Mouse (Mus musculus) kidney, embryonic 14.5 days (tissue): ENCODE data around the gene St3gal3. TPM values are rescaled to one million over a fixed set of nuclear protein-coding genes. Genes with fewer than 3 reads are reported as not detected.
A peak's percentile ranks its signal among the peaks of the same experiment; 100 is the strongest.

ENCODE experiments used
- ATAC-seq: fragments of 200-750 bp; cut with Nextera tagmentation; 2 replicates; pipeline ENCODE4 v1.8.0; 2017; ENCODE audit warnings: moderate number of reproducible peaks, mild to moderate bottlenecking, moderate TSS enrichment, moderate library complexity; ENCODE audit not compliant: low FRiP score, low TSS enrichment
- H3K27ac ChIP-seq: fragments of 300-500 bp; sonication (generic); 2 replicates; pipeline ENCODE4 v1.5.1; 2014; ENCODE audit warnings: low read depth, mild to moderate bottlenecking, low read length, moderate library complexity, mixed read lengths
- H3K27me3 ChIP-seq: fragments of 300-500 bp; sonication (generic); 2 replicates; pipeline ENCODE4 v1.6.1; 2014; ENCODE audit warnings: mild to moderate bottlenecking, low read length; ENCODE audit not compliant: control insufficient read depth, insufficient read depth
- H3K36me3 ChIP-seq: fragments of 300-500 bp; sonication (generic); 2 replicates; pipeline ENCODE4 v1.6.1; 2014; ENCODE audit warnings: low read length, mixed read lengths; ENCODE audit not compliant: control insufficient read depth, insufficient read depth
- H3K4me1 ChIP-seq: fragments of 300-500 bp; sonication (generic); 2 replicates; pipeline ENCODE4 v1.6.1; 2014; ENCODE audit warnings: low read length, mixed read lengths; ENCODE audit not compliant: control insufficient read depth, insufficient read depth
- H3K4me2 ChIP-seq: fragments of 300-500 bp; sonication (generic); replicated peaks from 2 replicates; pipeline ENCODE4 v1.6.1; 2014; ENCODE audit warnings: low read depth, mild to moderate bottlenecking, low read length
- H3K4me3 ChIP-seq: fragments of 300-500 bp; sonication (generic); 2 replicates; pipeline ENCODE4 v1.5.1; 2014; ENCODE audit warnings: mild to moderate bottlenecking, low read length
- H3K9ac ChIP-seq: fragments of 300-500 bp; sonication (generic); 2 replicates; pipeline ENCODE4 v1.6.1; 2014; ENCODE audit warnings: low read depth, mild to moderate bottlenecking, low read length, moderate library complexity
- H3K9me3 ChIP-seq: fragments of 300-500 bp; sonication (generic); 2 replicates; pipeline ENCODE4 v1.6.1; 2016; ENCODE audit warnings: low read length; ENCODE audit not compliant: control insufficient read depth
- WGBS: fragments of 180-500 bp; shearing (Covaris S2); extraction: QIAGEN DNeasy Blood & Tissue Kit; methylation state at CpG from one replicate; pipeline ENCODE4 v1.1.7; 2014; 5-methylcytosine and 5-hydroxymethylcytosine counted together
- polyA plus RNA-seq: library from polyadenylated mRNA; unstranded; fragments of >200 nt; fragmentation: Nextera tagmentation; extraction: Ambion mirVana; gene quantifications from 2 replicates; pipeline ENCODE4 v1.2.1, GENCODE M21; 2014

Gene St3gal3
- polyA plus RNA-seq, 1 experiment from 2014 or later: 6.8 TPM

DNA sequence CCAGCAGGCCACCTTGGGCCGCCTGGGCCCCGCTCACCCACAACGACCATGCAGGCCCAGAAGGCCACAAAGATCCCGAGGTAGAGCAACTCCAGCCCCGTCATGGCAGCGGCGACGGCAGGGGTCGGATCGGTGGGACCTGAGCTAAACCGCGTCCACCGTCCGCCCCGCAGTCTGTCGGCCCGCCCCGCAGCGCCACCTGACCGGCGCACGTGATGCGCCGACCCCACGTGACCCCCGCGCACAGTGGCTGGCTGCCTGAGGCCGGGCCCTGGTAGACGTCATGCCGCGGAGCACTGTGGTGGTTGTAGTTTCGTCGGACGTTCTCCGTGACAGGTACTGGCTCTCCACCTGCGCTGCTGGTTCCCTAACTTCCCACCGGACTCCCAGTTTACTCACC, 247.6 kb downstream of the St3gal3 start, which contains the start of gene Atp6v0b:
Atp6v0b (minus strand) TSS at position 201 of the 400 bp plus-strand sequence.
- H3K9me3 ChIP-seq: no peaks in the 10 kb centered on the region
- peak within 1 kb of the TSS; percentile 71 for H3K9ac ChIP-seq
- peak within 1 kb of the TSS; percentile 53 for H3K4me2 ChIP-seq
- H3K27me3 ChIP-seq: no peaks in the 10 kb centered on the region
- H3K4me3 ChIP-seq: peak within 1 kb of the TSS; percentile 77
- peaks cover 24% of the 10 kb centered on the region; the same call in 1 of the 2 replicates for H3K4me1 ChIP-seq
- no peak within 1 kb of the TSS; the same call in 1 of the 2 replicates for H3K27ac ChIP-seq
- peak; percentile 85 for ATAC-seq
- under 1% methylated on average over 37 of the region's 37 CpGs for WGBS
- peaks cover 25% of the 10 kb centered on the region for H3K36me3 ChIP-seq

DNA sequence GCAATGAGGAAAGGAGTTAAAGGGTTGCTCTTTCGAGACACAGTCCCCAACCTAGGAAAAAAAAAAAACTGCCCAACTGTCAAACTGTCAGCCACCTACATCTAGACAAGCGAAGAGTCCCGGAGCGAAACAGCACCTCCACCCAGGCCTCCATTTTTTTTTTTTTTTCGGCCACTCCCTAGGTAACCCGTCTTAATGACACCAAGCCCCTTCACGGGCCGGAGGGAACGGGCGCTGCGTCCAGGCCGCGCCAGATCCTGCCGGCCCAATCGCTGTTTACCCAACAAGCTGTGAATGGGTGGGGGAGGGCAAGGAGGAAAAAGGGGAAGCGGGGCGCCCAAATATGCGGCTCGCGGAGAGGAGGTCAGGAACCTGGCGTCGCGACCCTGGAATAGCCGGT, 248.1 kb downstream of the St3gal3 start:
- no peak overlapping the region; the same call in 1 of the 2 replicates for H3K27ac ChIP-seq
- H3K9ac ChIP-seq: peak overlapping the region; percentile 71
- WGBS: 3% methylated on average over 18 of the region's 24 CpGs
- peak overlapping the region; percentile 77 for H3K4me3 ChIP-seq
- no peaks in the 10 kb centered on the region for H3K9me3 ChIP-seq
- H3K4me1 ChIP-seq: peaks cover 26% of the 10 kb centered on the region; the same call in 1 of the 2 replicates
- ATAC-seq: no peak
- peak overlapping the region; percentile 53 for H3K4me2 ChIP-seq
- H3K36me3 ChIP-seq: peaks cover 25% of the 10 kb centered on the region
- no peaks in the 10 kb centered on the region for H3K27me3 ChIP-seq

DNA sequence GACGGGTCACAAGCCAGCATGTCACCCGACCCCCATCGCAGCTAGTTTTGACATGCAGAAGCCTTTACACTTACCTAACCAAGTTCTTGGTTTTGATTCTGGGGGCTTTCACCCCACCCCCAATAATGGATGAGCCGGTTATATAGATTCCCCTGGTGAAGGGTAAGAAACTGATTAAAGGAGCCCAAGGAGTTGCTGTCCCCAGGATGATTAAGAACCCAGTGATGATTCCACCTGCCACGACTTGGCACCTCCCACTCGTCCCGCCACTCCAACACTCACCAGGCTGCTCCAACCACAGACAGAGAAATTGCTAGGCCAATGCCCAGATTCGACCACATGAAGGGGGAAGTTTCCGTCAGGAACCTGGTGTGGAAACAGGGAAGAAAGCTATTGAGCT, 248.7 kb downstream of the St3gal3 start:
- Histone ChIP-seq H3K9me3 (no peaks in the 10 kb centered on the region), H3K36me3 (peaks cover 27% of the 10 kb centered on the region), H3K4me1 (peaks cover 23% of the 10 kb centered on the region; the same call in 1 of the 2 replicates), H3K4me2 (peak overlapping the region; percentile 53), H3K9ac (peak overlapping the region; percentile 71; the same call in 1 of the 2 replicates), H3K27ac (no peak overlapping the region), H3K4me3 (peak overlapping the region; percentile 77; the same call in 1 of the 2 replicates), H3K27me3 (no peaks in the 10 kb centered on the region)
- 78% methylated on average over 9 of the region's 9 CpGs for WGBS
- ATAC-seq: no peak

DNA sequence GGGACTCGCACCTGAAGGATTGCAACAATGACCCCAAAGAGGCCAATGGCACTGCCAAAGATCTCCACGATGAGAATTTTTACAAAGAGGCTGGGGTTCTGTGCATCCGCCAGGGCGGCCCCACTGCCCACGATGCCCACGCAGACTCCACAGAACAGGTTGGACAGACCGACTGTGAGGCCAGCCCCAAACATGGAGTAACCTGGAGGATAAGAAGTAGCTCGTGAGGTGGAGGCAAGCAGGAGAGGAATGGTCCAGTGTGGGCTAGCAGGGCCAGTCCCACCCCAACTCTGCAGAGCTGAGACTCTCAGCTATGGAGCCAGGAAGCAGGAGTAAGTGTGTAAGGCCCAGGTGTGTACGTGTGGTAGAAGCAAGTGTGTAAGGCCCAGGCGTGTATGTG, 249.6 kb downstream of the St3gal3 start:
- H3K27me3 ChIP-seq: no peaks in the 10 kb centered on the region
- H3K4me1 ChIP-seq: peaks cover 19% of the 10 kb centered on the region; the same call in 1 of the 2 replicates
- 91% methylated on average over 10 of the region's 10 CpGs for WGBS
- H3K27ac ChIP-seq: no peak overlapping the region
- peaks cover 35% of the 10 kb centered on the region for H3K36me3 ChIP-seq
- H3K9me3 ChIP-seq: no peaks in the 10 kb centered on the region
- H3K9ac ChIP-seq: no peak overlapping the region
- H3K4me3 ChIP-seq: no peak overlapping the region
- ATAC-seq: no peak
- H3K4me2 ChIP-seq: no peak overlapping the region

DNA sequence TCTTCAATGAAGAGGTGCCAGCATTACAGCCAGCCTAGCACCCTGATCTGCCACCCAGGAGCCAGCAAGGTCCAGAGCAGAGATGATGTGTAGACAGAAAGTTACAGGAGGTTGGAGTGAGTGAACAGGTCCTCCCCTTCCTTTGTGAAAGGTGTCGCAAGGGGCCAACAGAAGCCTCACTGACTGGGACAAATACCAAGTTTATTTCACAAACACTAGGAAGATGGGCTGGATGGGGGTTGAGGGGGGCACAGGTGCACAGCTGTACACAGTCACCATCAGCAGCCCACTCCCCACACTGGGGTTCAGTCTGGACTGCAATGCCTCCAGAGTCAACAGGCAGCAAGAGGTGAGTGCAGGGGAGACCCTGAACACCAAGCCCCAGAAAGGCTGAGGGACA, 250.6 kb downstream of the St3gal3 start:
- H3K9me3 ChIP-seq: no peaks in the 10 kb centered on the region
- peak overlapping the region; percentile 87 for H3K4me2 ChIP-seq
- H3K27ac ChIP-seq: no peak overlapping the region
- peaks cover 36% of the 10 kb centered on the region for H3K36me3 ChIP-seq
- H3K9ac ChIP-seq: no peak overlapping the region; the same call in 1 of the 2 replicates
- H3K27me3 ChIP-seq: no peaks in the 10 kb centered on the region
- 100% methylated on average over 1 of the region's 1 CpGs for WGBS
- H3K4me3 ChIP-seq: no peak overlapping the region
- ATAC-seq: no peak
- H3K4me1 ChIP-seq: peaks cover 19% of the 10 kb centered on the region; the same call in 1 of the 2 replicates

DNA sequence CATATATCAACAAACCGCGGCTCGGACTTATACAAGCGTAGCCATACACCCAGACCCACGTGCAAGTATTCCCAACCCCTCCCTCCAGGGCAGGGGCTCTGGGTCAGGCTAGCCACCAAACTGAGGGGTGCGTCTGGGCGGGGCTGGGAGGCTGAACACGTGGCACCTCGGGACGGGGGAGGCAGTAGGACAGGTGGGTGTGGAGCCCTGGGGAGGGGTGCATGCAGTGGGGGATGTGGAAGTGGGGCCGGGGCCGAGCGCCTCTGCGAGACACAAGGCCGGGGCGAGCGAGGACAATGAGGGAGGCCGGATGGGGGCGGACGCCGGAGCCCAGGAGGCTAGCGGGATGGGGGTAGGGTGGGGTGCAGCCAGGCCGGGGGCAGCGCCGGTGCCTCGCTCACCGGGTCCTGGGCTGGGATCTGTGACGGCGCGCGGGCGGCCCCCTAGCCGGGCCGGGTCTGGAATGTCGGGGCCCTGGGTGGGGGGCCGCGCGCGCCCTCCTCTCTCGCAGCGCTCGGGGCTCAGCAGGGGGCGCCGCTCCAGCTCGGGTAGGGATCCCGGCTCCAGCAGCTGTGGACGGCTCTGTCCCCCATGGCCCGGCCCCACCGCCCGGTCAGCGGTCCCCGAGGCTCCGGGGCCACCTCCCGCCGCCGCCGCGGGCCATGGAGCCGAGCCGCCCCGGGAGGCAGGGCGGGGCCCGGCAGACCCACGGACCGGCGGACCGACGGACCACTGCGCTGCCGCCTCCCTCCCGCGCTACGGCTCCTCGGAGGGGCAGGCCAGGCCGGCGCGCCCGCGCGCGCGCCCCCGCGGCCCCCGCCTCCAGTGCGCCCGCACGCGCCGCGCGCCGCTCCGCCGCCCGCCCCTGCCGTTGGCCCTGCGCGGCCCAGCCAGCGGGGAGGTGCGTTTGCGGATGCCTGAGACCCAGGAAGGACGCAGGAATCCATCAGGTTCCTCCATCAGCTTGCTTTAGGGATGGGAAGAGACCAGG, 251.7 kb downstream of the St3gal3 start, which contains the start of gene B4galt2:
B4galt2 (minus strand) TSS at position 787 of the 991 bp plus-strand sequence.
- peak within 1 kb of the TSS; percentile 89 for H3K9ac ChIP-seq
- H3K4me3 ChIP-seq: peak within 1 kb of the TSS; percentile 75
- peak within 1 kb of the TSS; percentile 87 for H3K4me2 ChIP-seq
- peaks cover 23% of the 10 kb centered on the region; the same call in 1 of the 2 replicates for H3K4me1 ChIP-seq
- WGBS: under 1% methylated on average over 97 of the region's 103 CpGs
- H3K27ac ChIP-seq: 0 out of 2 replicates have a peak within 1 kb of the TSS, but pooled peaks have one; percentile 30
- H3K27me3 ChIP-seq: no peaks in the 10 kb centered on the region
- ATAC-seq: peak; percentile 51
- H3K9me3 ChIP-seq: no peaks in the 10 kb centered on the region
- peaks cover 38% of the 10 kb centered on the region for H3K36me3 ChIP-seq

Other genes starting within 250 kb of the St3gal3 start
- gene Atp6v0b, start 247.6 kb downstream of the St3gal3 start, polyA plus RNA-seq: 182 and 213 TPM in 2 replicates
- gene Dph2, start 242.9 kb downstream of the St3gal3 start, polyA plus RNA-seq: 19.1 and 22.0 TPM in 2 replicates
- 29.0 and 40.1 TPM in 2 replicates for gene Ipo13, start 219.9 kb downstream of the St3gal3 start, polyA plus RNA-seq
- gene Artn, start 205.2 kb downstream of the St3gal3 start, polyA plus RNA-seq: 2.7 and 3.0 TPM in 2 replicates
- 35.2 and 58.8 TPM in 2 replicates for gene Kdm4a, start 45.1 kb upstream of the St3gal3 start, polyA plus RNA-seq
- gene Ptprf, start 156.5 kb upstream of the St3gal3 start, polyA plus RNA-seq: 53.3 and 68.1 TPM in 2 replicates